Mouse (Mus musculus) heart, postnatal 25 days (tissue): ENCODE results near the gene Fxyd5. TPM values are rescaled to one million over a fixed set of nuclear protein-coding genes. Genes with fewer than 3 reads are reported as not detected.

Experiments used
- DNase-seq: peaks from one replicate; pipeline ENCODE4 v3.0.0; 2022; ENCODE audit warnings: low spot score
- intact Hi-C: fragments of 180-260 bp; cut with DNase I; formaldehyde crosslinking; loops from one replicate; pipeline ENCODE4 v1.15.1; 2025
- total RNA-seq, 2 experiments: library from RNA; stranded (reverse); gene quantifications; 2 replicates each; pipeline ENCODE4 v1.2.3; 2021

The Fxyd5 gene
- 10 to 100 TPM; 26.1 to 31.0 TPM for total RNA-seq

- intact Hi-C loops: no loop called here
- DNase-seq: no peak
Measured at GRCm38 (mm10) chr7:31042431-31042910, at the start of gene Fxyd5. TSS of gene Fxyd5 (minus strand) at chr7:31042481.

- no peak for DNase-seq
- intact Hi-C loops: no loop called here
Measured at GRCm38 (mm10) chr7:31089721-31090120, 47.4 kb upstream of the Fxyd5 start.

GRCm38 (mm10) chr7:31088206-31088605, 45.9 kb upstream of the Fxyd5 start:
- no peak for DNase-seq
- intact Hi-C loops: no loop called here

GRCm38 (mm10) chr7:31087262-31087661, 45.0 kb upstream of the Fxyd5 start:
- intact Hi-C loops: no loop called here
- DNase-seq: no peak

- intact Hi-C loops: no loop called here
- DNase-seq: no peak
Measured at GRCm38 (mm10) chr7:31086175-31086755, 44.0 kb upstream of the Fxyd5 start.

GRCm38 (mm10) chr7:31085171-31085570, 42.9 kb upstream of the Fxyd5 start:
- intact Hi-C loops: no loop called here
- DNase-seq: peak; percentile 55

GRCm38 (mm10) chr7:31084140-31084539, 41.9 kb upstream of the Fxyd5 start:
- intact Hi-C loops: no loop called here
- DNase-seq: no peak

GRCm38 (mm10) chr7:31082831-31083588, 40.7 kb upstream of the Fxyd5 start:
- intact Hi-C loops: no loop called here
- DNase-seq: peak; percentile 79

- intact Hi-C loops: no loop called here
- no peak for DNase-seq
Measured at GRCm38 (mm10) chr7:31082106-31082505, 39.8 kb upstream of the Fxyd5 start.

GRCm38 (mm10) chr7:31081106-31081505, 38.8 kb upstream of the Fxyd5 start:
- intact Hi-C loops: no loop called here
- no peak for DNase-seq

- DNase-seq: no peak
- intact Hi-C loops: no loop called here
Measured at GRCm38 (mm10) chr7:31080611-31081010, 38.3 kb upstream of the Fxyd5 start.

GRCm38 (mm10) chr7:31079670-31080069, 37.4 kb upstream of the Fxyd5 start:
- intact Hi-C loops: loop anchor here (2.0 kb wide), 2 partner anchors 17 to 21 kb away; partner anchors contain the start of gene Lgi4
- DNase-seq: no peak

GRCm38 (mm10) chr7:31077885-31078445, 35.7 kb upstream of the Fxyd5 start:
- intact Hi-C loops: loop anchor here (2.0 kb wide), 2 partner anchors 19 kb away; partner anchors contain the start of gene Lgi4
- DNase-seq: no peak

GRCm38 (mm10) chr7:31077470-31077869, 35.2 kb upstream of the Fxyd5 start:
- DNase-seq: no peak
- intact Hi-C loops: no loop called here

- no peak for DNase-seq
- intact Hi-C loops: no loop called here
Measured at GRCm38 (mm10) chr7:31076492-31076891, 34.2 kb upstream of the Fxyd5 start, which contains the start of gene Fxyd3. TSS of gene Fxyd3 (minus strand) at chr7:31076704.

- intact Hi-C loops: no loop called here
- DNase-seq: no peak
Measured at GRCm38 (mm10) chr7:31074713-31075069, 32.4 kb upstream of the Fxyd5 start.

GRCm38 (mm10) chr7:31074061-31074712, 31.9 kb upstream of the Fxyd5 start:
- intact Hi-C loops: no loop called here
- peak; percentile 44 for DNase-seq

GRCm38 (mm10) chr7:31073546-31073945, 31.3 kb upstream of the Fxyd5 start:
- no peak for DNase-seq
- intact Hi-C loops: no loop called here

GRCm38 (mm10) chr7:31072326-31072725, 30.0 kb upstream of the Fxyd5 start:
- no peak for DNase-seq
- intact Hi-C loops: no loop called here

- intact Hi-C loops: no loop called here
- DNase-seq: no peak
Measured at GRCm38 (mm10) chr7:31070324-31070723, 28.0 kb upstream of the Fxyd5 start.

GRCm38 (mm10) chr7:31069491-31069890, 27.2 kb upstream of the Fxyd5 start:
- intact Hi-C loops: no loop called here
- no peak for DNase-seq
